Mouse (Mus musculus) heart, embryonic 15.5 days (tissue): ENCODE data around the gene Hist1h2bh. TPM values are rescaled to one million over a fixed set of nuclear protein-coding genes. Genes with fewer than 3 reads are reported as not detected.
"Not testable (repeated sequence)": the region's sequence is repeated elsewhere in the genome, so short reads cannot be mapped to it uniquely, and the experiment has no call there.

Source experiments
- ATAC-seq: fragments of 200-750 bp; cut with Nextera tagmentation; replicated peaks from 2 replicates; pipeline ENCODE4 v1.8.0; 2017; ENCODE audit warnings: low read depth, moderate TSS enrichment; ENCODE audit not compliant: insufficient number of reproducible peaks, insufficient read depth, low FRiP score
- H3K27ac ChIP-seq: fragments of 300-500 bp; sonication (generic); 2 replicates; pipeline ENCODE4 v1.5.1; 2015; ENCODE audit warnings: mild to moderate bottlenecking, inconsistent platforms
- H3K27me3 ChIP-seq: fragments of 300-500 bp; sonication (generic); 2 replicates; pipeline ENCODE4 v1.6.1; 2015; ENCODE audit warnings: inconsistent platforms
- H3K36me3 ChIP-seq: fragments of 300-500 bp; sonication (generic); 2 replicates; pipeline ENCODE4 v1.6.1; 2015; ENCODE audit warnings: mild to moderate bottlenecking, inconsistent platforms
- H3K4me1 ChIP-seq: fragments of 300-500 bp; sonication (generic); replicated peaks from 2 replicates; pipeline ENCODE4 v1.6.1; 2015; ENCODE audit warnings: inconsistent platforms
- H3K4me2 ChIP-seq: fragments of 300-500 bp; sonication (generic); 2 replicates; pipeline ENCODE4 v1.6.1; 2015; ENCODE audit warnings: inconsistent platforms, mild to moderate bottlenecking, moderate library complexity
- H3K4me3 ChIP-seq: fragments of 300-500 bp; sonication (generic); 2 replicates; pipeline ENCODE4 v1.5.1; 2015; ENCODE audit warnings: mild to moderate bottlenecking, inconsistent platforms
- H3K9ac ChIP-seq: fragments of 300-500 bp; sonication (generic); 2 replicates; pipeline ENCODE4 v1.6.1; 2015; ENCODE audit warnings: mild to moderate bottlenecking, inconsistent platforms
- H3K9me3 ChIP-seq: fragments of 300-500 bp; sonication (generic); replicated peaks from 2 replicates; pipeline ENCODE4 v1.6.1; 2016; ENCODE audit warnings: inconsistent platforms
- WGBS: fragments of 180-500 bp; shearing (Covaris S2); methylation state at CpG from one replicate; pipeline ENCODE4 v1.1.7; 2015; ENCODE audit warnings: mixed read lengths; 5-methylcytosine and 5-hydroxymethylcytosine counted together
- polyA plus RNA-seq: library from polyadenylated mRNA; unstranded; fragments of >200 nt; fragmentation: Nextera tagmentation; extraction: Ambion mirVana; gene quantifications from 2 replicates; pipeline ENCODE4 v1.2.1, GENCODE M21; 2015

Hist1h2bh gene
- 0.61 and 0.74 TPM in 2 replicates for polyA plus RNA-seq

DNA sequence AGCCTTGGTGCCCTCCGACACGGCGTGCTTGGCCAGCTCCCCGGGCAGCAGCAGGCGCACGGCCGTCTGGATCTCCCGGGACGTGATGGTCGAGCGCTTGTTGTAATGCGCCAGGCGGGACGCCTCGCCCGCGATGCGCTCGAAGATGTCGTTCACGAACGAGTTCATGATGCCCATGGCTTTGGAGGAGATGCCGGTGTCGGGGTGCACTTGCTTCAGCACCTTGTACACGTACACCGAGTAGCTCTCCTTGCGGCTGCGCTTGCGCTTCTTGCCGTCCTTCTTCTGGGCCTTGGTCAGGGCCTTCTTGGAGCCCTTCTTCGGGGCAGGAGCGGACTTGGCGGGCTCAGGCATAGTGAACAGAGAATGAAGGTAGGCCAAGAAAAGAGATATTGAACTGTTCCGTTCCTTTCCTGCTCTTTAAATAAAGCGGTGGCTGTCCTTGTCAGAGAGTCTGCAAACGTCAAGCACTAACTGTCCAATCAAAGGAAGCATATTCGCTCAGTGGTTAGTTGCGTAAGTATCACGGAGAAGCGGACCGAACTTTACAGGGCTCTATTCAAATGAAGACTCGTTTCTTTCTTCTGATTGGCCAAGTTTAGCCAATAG is at the start of gene Hist1h2bh:
Gene Hist1h2bh (minus strand): TSS at position 394 of the 609 bp plus-strand sequence.
- H3K9ac ChIP-seq: peak within 1 kb of the TSS; percentile 53
- ATAC-seq: peak; percentile 91
- peak within 1 kb of the TSS; percentile 58 for H3K4me3 ChIP-seq
- H3K9me3 ChIP-seq, H3K27me3 ChIP-seq, H3K36me3 ChIP-seq, H3K4me1 ChIP-seq: not testable (repeated sequence)
- peak within 1 kb of the TSS; percentile 77 for H3K4me2 ChIP-seq
- H3K27ac ChIP-seq: peak within 1 kb of the TSS; percentile 92
- under 1% methylated on average over 39 of the region's 42 CpGs for WGBS

DNA sequence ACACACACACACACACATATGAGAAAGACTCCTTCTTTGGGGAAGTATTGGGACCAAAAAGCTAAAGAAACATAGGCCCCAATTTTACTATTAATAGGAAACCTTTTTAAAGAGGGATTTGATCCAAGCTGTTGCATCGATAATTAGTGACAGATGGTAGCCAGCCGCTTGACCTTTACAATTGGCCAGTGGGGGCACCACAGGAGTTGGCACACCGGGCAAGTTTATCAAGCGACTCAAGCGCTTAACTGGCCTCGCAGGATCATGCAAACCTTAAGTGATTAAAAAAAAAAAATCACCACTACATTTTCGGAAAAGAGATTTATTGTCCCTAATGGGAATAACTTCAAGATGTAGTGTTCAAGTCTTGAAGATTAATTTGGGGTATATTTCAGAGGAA is 49.4 kb upstream of the Hist1h2bh start:
- no peak for ATAC-seq
- Histone ChIP-seq H3K4me2 (no peak overlapping the region), H3K9ac (no peak overlapping the region), H3K9me3 (no peaks in the 10 kb centered on the region), H3K4me1 (0 out of 2 replicates have a peak, but pooled peaks cover 3% of the 10 kb centered on the region), H3K27ac (no peak overlapping the region), H3K27me3 (no peaks in the 10 kb centered on the region), H3K4me3 (no peak overlapping the region), H3K36me3 (no peaks in the 10 kb centered on the region)
- 87% methylated on average over 7 of the region's 7 CpGs for WGBS

DNA sequence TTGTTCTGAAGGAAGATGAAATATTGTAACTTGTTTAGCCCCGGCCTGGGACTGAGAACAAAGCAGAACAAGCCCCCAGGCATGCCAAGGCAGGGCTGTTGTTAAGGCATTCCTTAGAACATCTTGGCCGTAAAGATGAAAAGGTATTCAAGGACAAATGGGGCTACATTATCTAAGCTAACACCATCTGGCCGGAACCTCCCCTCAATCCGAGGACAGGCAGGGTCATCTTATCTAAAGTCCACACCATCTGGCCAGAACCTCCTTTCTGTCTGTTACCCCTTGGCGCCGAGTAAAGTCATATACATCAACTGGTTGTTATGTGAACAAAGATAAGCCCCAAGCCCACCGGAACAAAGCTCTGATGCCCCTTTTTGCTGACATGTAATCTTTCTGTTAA is 48.7 kb upstream of the Hist1h2bh start:
- not testable (repeated sequence) for H3K4me1 ChIP-seq, H3K27ac ChIP-seq, H3K36me3 ChIP-seq, H3K9ac ChIP-seq, H3K4me2 ChIP-seq, H3K9me3 ChIP-seq, H3K4me3 ChIP-seq, ATAC-seq, H3K27me3 ChIP-seq
- 69% methylated on average over 7 of the region's 7 CpGs for WGBS

DNA sequence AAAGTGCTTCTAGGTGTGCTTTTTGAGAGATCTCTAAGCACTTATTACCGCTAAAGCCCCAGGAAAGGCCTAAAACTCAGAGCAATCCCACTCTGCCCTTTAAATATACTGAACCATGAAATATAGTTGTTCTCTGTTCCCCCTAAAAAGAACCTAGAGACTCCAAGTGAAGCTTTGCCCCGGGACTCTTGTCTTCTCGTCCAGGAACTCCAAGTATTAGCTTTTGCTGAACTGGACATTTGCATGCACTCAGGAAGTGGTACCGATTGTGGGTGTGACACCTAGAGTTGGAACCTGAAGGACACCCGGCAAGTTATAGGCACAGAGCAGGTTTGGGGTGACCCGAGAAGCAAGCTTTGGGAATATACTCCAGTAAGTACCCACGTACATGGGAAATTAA is 48.0 kb upstream of the Hist1h2bh start:
- Histone ChIP-seq H3K4me2 (no peak overlapping the region), H3K9me3 (no peaks in the 10 kb centered on the region), H3K36me3 (no peaks in the 10 kb centered on the region), H3K4me1 (peaks cover 10% of the 10 kb centered on the region), H3K9ac (no peak overlapping the region), H3K27me3 (no peaks in the 10 kb centered on the region), H3K4me3 (no peak overlapping the region), H3K27ac (no peak overlapping the region)
- no peak for ATAC-seq
- WGBS: 88% methylated on average over 7 of the region's 7 CpGs

DNA sequence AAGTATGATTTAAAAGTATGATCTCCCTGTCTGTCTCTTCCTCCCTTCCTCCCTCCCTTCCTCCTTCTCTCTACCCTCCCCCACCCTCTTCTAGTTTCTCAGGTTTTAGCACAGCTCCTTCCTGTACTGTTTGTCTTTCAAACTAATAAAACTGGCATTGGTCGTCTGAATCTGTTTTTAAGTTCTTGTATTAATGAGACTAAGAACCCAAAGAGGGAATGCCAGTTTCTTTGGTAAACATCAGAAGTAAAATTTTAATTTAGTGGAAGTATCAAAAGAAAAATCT is 43.7 kb upstream of the Hist1h2bh start:
- Histone ChIP-seq H3K4me3 (peak overlapping the region; percentile 46), H3K27ac (peak overlapping the region; percentile 92), H3K4me1 (peaks cover 24% of the 10 kb centered on the region), H3K27me3 (no peaks in the 10 kb centered on the region), H3K4me2 (peak overlapping the region; percentile 68), H3K36me3 (no peaks in the 10 kb centered on the region), H3K9me3 (no peaks in the 10 kb centered on the region), H3K9ac (peak overlapping the region; percentile 45)
- 11% methylated on average over 1 of the region's 1 CpGs for WGBS
- no peak for ATAC-seq

DNA sequence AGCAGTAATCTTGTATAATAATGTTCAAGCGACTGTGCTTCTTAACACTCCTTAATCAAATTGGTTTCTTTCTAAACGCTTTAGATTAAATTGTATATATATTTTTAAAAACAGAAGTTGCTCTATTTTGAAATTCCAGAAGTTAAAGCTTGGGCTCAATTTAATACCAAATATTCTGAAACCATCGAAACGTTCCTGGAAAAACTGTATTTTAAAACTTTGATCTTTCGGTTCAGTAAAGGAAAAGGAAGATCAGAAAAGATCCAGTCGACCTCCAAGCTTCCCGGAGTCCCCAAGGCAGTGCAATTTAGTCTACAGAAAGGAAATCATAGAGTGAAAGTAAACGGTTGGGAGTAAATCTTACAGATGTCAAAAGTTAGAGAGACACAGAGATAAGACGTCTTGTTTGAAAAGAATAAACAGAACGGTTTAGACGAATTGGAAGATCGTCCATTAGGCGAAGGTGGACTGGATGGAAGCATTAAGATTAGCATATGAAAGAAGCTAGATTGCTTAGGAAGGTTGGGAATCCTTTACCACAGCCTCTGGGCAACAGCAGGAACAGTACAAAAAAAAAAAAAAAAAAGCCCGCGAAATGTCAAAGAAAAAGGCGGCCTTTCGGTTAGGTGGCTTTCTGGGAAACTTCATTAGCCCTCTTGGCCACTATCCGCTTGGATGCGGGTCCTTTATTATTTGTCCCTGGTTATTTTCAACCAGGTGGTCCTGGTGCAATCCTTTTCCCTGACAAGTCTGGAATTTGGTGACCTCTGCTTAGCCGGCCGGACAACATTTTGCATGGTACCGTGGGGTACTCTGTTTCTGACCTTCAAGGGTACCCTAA is 43.1 kb upstream of the Hist1h2bh start:
- WGBS: 1% methylated on average over 22 of the region's 22 CpGs
- Histone ChIP-seq H3K4me1 (peaks cover 26% of the 10 kb centered on the region), H3K9ac (peak overlapping the region; percentile 45), H3K4me3 (peak overlapping the region; percentile 54), H3K4me2 (peak overlapping the region; percentile 68), H3K27ac (peak overlapping the region; percentile 92), H3K27me3 (no peaks in the 10 kb centered on the region), H3K9me3 (no peaks in the 10 kb centered on the region), H3K36me3 (no peaks in the 10 kb centered on the region)
- no peak for ATAC-seq

DNA sequence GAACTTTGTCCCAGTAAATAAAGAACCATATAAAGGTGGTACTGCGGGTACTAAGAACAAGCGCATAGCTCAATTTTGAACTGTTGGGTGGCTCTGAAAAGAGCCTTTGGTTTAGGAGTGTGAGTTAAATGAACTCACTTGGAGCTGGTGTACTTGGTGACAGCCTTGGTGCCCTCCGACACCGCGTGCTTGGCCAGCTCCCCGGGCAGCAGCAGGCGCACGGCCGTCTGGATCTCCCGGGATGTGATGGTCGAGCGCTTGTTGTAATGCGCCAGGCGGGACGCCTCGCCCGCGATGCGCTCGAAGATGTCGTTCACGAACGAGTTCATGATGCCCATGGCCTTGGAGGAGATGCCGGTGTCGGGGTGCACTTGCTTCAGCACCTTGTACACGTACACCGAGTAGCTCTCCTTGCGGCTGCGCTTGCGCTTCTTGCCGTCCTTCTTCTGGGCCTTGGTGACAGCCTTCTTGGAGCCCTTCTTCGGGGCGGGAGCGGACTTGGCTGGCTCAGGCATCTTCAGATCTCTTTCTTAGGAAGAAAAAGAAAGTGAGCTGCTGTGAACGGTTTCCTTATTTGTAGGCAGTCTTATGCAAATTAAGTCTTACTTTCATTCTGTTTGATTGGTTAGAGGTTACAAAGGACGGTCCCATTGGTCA is 42.4 kb upstream of the Hist1h2bh start:
- H3K9me3 ChIP-seq, H3K27me3 ChIP-seq, H3K36me3 ChIP-seq: not testable (repeated sequence)
- Histone ChIP-seq H3K4me3 (peak overlapping the region; percentile 54), H3K9ac (peak overlapping the region; percentile 73), H3K27ac (peak overlapping the region; percentile 92), H3K4me1 (peaks cover 32% of the 10 kb centered on the region), H3K4me2 (peak overlapping the region; percentile 68)
- ATAC-seq: peak; percentile 86
- WGBS: under 1% methylated on average over 34 of the region's 36 CpGs

DNA sequence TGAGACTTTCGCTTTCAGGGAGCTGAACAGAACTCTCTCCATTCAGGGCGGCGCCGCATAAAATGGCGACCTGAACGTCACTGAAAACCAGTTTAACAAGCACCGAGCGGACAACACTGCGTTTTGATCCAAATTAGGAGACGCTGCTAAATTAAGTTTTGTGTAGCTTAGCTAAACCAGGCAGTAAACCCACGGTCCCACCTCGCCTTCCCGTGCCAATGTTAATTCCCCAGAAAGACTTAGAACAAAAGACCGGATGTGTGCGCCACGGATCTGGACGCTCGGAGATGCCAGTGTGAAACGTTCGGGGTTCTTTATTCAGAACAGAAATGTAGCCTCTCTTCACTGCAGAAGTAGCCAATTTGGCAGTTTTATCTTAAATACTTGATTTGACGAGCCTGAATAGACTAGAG is 41.8 kb upstream of the Hist1h2bh start:
- no peaks in the 10 kb centered on the region for H3K27me3 ChIP-seq
- peak overlapping the region; percentile 92 for H3K27ac ChIP-seq
- no peaks in the 10 kb centered on the region for H3K36me3 ChIP-seq
- peak overlapping the region; percentile 68 for H3K4me2 ChIP-seq
- under 1% methylated on average over 21 of the region's 21 CpGs for WGBS
- H3K9ac ChIP-seq: peak overlapping the region; percentile 73
- no peaks in the 10 kb centered on the region for H3K9me3 ChIP-seq
- ATAC-seq: no peak
- H3K4me3 ChIP-seq: peak overlapping the region; percentile 54
- peaks cover 32% of the 10 kb centered on the region for H3K4me1 ChIP-seq

DNA sequence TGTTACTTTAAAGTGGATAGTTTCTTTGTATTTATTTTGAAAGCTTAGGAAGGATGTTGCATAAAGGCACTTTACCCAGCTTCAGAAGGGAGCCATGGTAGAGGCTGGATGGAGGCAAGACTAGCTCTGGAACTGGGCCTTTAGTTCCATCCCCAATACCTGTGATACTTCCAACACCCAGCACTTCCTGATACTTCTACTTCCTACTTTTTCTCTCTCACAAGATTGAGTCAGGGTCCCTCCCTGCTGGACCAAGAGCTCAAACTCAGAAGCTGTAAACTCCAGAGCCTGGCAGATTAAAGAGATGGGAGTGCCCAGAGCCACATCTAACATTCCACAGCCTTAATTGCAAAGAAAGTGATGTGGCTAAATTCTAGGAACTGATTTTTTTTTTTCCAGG is 41.1 kb upstream of the Hist1h2bh start:
- peak overlapping the region; percentile 73 for H3K9ac ChIP-seq
- H3K27ac ChIP-seq: peak overlapping the region; percentile 92
- H3K9me3 ChIP-seq: no peaks in the 10 kb centered on the region
- no peaks in the 10 kb centered on the region for H3K36me3 ChIP-seq
- H3K27me3 ChIP-seq: no peaks in the 10 kb centered on the region
- peak overlapping the region; percentile 68 for H3K4me2 ChIP-seq
- ATAC-seq: no peak
- peak overlapping the region; percentile 54 for H3K4me3 ChIP-seq
- peaks cover 32% of the 10 kb centered on the region for H3K4me1 ChIP-seq

DNA sequence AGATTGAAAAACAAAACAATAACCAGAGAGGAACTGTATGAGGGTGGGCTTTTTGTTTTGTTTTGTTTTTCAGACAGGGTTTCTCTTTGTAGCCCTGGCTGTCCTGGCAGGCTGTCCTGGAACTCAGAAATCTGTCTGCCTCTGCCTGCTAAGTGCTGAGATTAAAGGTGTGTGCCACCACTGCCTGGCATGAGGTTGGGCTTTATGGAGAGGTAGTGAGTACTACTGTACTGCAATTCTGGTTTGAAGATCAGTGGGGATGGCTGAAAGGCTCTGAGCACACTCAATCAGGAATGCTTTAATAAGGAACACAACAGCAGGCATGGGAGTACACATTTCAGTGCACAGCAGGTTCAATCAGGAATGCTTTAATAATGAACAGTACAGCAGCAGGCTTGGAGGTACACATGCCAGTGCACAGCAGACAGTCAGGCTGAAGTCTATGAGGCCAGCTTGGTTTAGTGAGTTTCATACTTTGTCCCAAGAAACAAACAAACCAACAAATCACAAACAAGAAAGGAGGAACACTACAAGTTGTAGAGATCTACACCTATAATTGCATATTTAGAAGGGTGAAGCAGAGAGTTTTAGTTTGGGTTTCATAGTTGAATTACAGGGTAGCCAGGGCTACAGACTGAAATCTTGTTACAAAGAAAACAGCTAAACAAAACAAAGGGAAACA is 40.3 kb upstream of the Hist1h2bh start:
- H3K9me3 ChIP-seq: no peaks in the 10 kb centered on the region
- no peaks in the 10 kb centered on the region for H3K27me3 ChIP-seq
- no peak overlapping the region for H3K9ac ChIP-seq
- H3K4me1 ChIP-seq: peaks cover 32% of the 10 kb centered on the region
- H3K27ac ChIP-seq: peak overlapping the region; percentile 79
- no peaks in the 10 kb centered on the region for H3K36me3 ChIP-seq
- 0 out of 2 replicates have a peak overlapping the region, but pooled peaks have one; percentile 8 for H3K4me3 ChIP-seq
- peak overlapping the region; percentile 79; the same call in 1 of the 2 replicates for H3K4me2 ChIP-seq
- no peak for ATAC-seq
